Comparison of ENCODE assay signal across 1 mouse cellular context in genomic region chr10:76032402-76033118, GRCm38 (mm10).
A peak's percentile ranks its signal among the peaks of the same experiment; 100 is the strongest.
TF ChIP-seq lines count a peak whose summit lies in the region.

Gene Zfp280b (plus strand): TSS chr10:76032650.

TF ChIP-seq in CH12.LX, 34 proteins besides CTCF, POLR2A, EP300 and RAD21 (continued from another document):
- TF ChIP-seq USF1 (IDR thresholded peaks at IDR 0.05; ENCODE audit: low read depth, low read length) (peak; percentile 17), ZMIZ1 (IDR thresholded peaks at IDR 0.05; ENCODE audit: low read depth, low read length) (peak; percentile 45; the same call in 1 of the 2 replicates), NRF1 (IDR thresholded peaks at IDR 0.05; ENCODE audit: low read depth, low read length) (peak; percentile 39; the same call in 1 of the 2 replicates), MAZ (IDR thresholded peaks at IDR 0.05; ENCODE audit: low read depth, low read length) (peak; percentile 41; the same call in 1 of the 2 replicates), MAX (IDR thresholded peaks at IDR 0.05; ENCODE audit: low read length) (no peak; the same call in 1 of the 2 replicates)
TF ChIP-seq in CH12.LX: peak in this region for 12.
